Mouse (Mus musculus) layer of hippocampus, postnatal 36 days (tissue): ENCODE results near the gene Gpr37l1. TPM values are rescaled to one million over a fixed set of nuclear protein-coding genes. Genes with fewer than 3 reads are reported as not detected.
"Not testable (repeated sequence)": the region's sequence is repeated elsewhere in the genome, so short reads cannot be mapped to it uniquely, and the experiment has no call there.

Experiments used
- DNase-seq, 2 experiments: peaks; one replicate each; pipeline ENCODE4 v3.0.0; 2022
- total RNA-seq, 2 experiments: library from RNA; stranded (reverse); gene quantifications; 2 replicates each; pipeline ENCODE4 v1.2.3; 2021

The Gpr37l1 gene
- total RNA-seq, 2 experiments from 2014 or later: 188 to 199 TPM

DNA sequence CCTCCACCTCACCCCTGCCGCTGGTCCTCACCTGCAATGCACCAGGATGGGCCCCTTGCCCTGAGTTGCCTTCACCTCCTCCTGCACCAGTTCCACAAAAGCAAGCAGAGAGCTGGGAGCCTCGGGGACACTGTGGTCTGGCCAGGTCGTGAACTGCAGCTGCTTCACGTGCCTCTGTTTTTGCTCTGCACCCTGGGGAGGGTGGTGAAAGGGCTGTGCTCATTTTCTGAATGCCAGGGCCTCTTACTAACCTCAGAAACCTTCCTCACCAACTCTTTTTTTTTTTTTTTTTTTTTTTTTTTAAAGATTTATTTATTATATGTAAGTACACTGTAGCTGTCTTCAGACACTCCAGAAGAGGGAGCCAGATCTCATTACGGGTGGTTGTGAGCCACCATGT lies 56.2 kb downstream of the Gpr37l1 start:
- DNase-seq: not testable (repeated sequence)

Other genes starting within 250 kb of the Gpr37l1 start
- gene Ppp1r12b, start 211.7 kb downstream of the Gpr37l1 start, total RNA-seq: 10 to 100 TPM; 71.9 to 77.8 TPM
- gene Ube2t, start 205.1 kb downstream of the Gpr37l1 start, total RNA-seq: 1 to 10 TPM; 2.0 to 2.5 TPM
- 1 to 10 TPM; 1.7 to 1.8 TPM for gene Lgr6, start 62.4 kb downstream of the Gpr37l1 start, total RNA-seq
- gene Ptpn7, start 35.0 kb downstream of the Gpr37l1 start, total RNA-seq: not detected
- 100 to 1,000 TPM; 251 to 253 TPM for gene Arl8a, start 20.9 kb downstream of the Gpr37l1 start, total RNA-seq
- gene Elf3, start 90.9 kb upstream of the Gpr37l1 start, total RNA-seq: not detected
- gene Rnpep, start 116.4 kb upstream of the Gpr37l1 start, total RNA-seq: 10 to 100 TPM; 54.0 to 65.4 TPM
- 100 to 1,000 TPM; 162 to 176 TPM for gene Timm17a, start 146.1 kb upstream of the Gpr37l1 start, total RNA-seq
- gene Lmod1, start 157.1 kb upstream of the Gpr37l1 start, total RNA-seq: under 1 TPM; 0.70 to 0.91 TPM
- gene Shisa4, start 207.6 kb upstream of the Gpr37l1 start, total RNA-seq: 100 to 1,000 TPM; 112 to 121 TPM